Mouse (Mus musculus): ENCODE results near the gene Rtn4ip1. TPM values are rescaled to one million over a fixed set of nuclear protein-coding genes. Genes with fewer than 3 reads are reported as not detected.
"Not testable (repeated sequence)": the region's sequence is repeated elsewhere in the genome, so short reads cannot be mapped to it uniquely, and the experiment has no call there.

Gene Rtn4ip1
- polyA plus RNA-seq, 1 experiment from 2014 or later = 16.2 TPM

- DNase-seq (no peak), ATAC-seq (ENCODE audit: low FRiP score, low TSS enrichment) (no peak)
- H3K36me3 ChIP-seq (ENCODE audit: control insufficient read depth, insufficient read depth, low read length) = no peaks in the 10 kb centered on the region
- no peaks in the 10 kb centered on the region for H3K27me3 ChIP-seq (ENCODE audit: control insufficient read depth, insufficient read depth, low read length)
- no peak overlapping the region for H3K4me2 ChIP-seq (ENCODE audit: low read length)
- 87% methylated on average over 2 of the region's 2 CpGs for WGBS
- H3K9me3 ChIP-seq (ENCODE audit: control insufficient read depth, low read length) = no peaks in the 10 kb centered on the region
- H3K9ac ChIP-seq (replicated peaks; ENCODE audit: low read length) = no peak overlapping the region
- no peak overlapping the region for H3K4me3 ChIP-seq (replicated peaks; ENCODE audit: low read depth, low read length)
- no peaks in the 10 kb centered on the region for H3K4me1 ChIP-seq (ENCODE audit: control insufficient read depth, insufficient read depth, low read length)
- no peak overlapping the region for H3K27ac ChIP-seq (replicated peaks; ENCODE audit: low read depth, low read length)
These were observed 15.1 kb downstream of the Rtn4ip1 start for GRCm38 (mm10) chr10:43916737-43917136.

DNA sequence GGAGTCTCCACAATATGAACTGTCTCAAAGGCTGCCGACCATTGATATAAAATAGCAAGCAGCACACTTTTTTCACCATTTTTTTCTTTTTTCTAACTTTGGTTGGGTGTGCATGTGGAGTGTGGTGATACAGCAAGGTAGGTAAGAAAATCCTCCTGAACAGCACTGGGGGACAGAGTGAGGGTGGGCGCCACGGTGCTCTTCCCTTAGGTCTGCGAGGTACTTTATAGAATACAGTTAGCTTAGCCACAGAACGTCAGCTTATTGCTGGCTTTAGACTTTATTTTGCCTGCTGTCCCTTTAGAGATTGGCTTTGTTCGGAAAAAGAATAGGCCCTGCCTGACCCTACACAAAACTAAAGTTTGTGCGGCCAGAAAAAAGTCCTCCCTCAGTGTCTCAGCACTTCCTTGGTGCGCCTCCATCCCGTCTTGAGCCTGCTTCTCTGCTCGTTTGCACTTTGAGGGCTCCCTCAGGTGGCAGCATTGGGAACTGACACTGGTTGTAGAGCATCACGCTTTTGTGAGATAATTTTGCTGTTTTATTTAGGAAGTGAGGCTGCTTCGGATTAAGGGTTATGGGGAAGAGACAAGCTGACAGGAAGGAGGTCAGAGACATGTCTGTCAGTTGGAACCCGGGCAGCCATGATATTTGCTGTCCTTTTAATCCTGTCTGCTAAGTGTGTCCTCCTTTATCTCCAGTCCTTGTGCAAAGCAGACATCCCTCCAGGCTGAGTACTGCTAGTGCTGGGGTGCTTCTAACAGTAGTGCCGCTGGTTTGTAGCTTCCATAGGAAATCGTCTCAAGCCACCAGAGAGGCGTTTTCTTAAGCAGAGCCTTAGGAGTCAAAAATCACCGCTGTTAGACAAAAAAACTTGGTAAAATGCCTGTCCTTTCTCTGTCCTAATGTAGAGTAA is 17.3 kb downstream of the Rtn4ip1 start:
- no peak overlapping the region for H3K4me2 ChIP-seq (ENCODE audit: low read length)
- H3K27ac ChIP-seq (replicated peaks; ENCODE audit: low read depth, low read length) = no peak overlapping the region
- peak overlapping the region; percentile 39; the same call in 1 of the 2 replicates for H3K9ac ChIP-seq (replicated peaks; ENCODE audit: low read length)
- no peaks in the 10 kb centered on the region for H3K27me3 ChIP-seq (ENCODE audit: control insufficient read depth, insufficient read depth, low read length)
- no peaks in the 10 kb centered on the region for H3K9me3 ChIP-seq (ENCODE audit: control insufficient read depth, low read length)
- DNase-seq (peak; percentile 93), ATAC-seq (ENCODE audit: low FRiP score, low TSS enrichment) (no peak)
- peaks cover 5% of the 10 kb centered on the region; the same call in 1 of the 2 replicates for H3K36me3 ChIP-seq (ENCODE audit: control insufficient read depth, insufficient read depth, low read length)
- WGBS = 37% methylated on average over 17 of the region's 17 CpGs
- no peak overlapping the region for H3K4me3 ChIP-seq (replicated peaks; ENCODE audit: low read depth, low read length)
- H3K4me1 ChIP-seq (ENCODE audit: control insufficient read depth, insufficient read depth, low read length) = no peaks in the 10 kb centered on the region

DNA sequence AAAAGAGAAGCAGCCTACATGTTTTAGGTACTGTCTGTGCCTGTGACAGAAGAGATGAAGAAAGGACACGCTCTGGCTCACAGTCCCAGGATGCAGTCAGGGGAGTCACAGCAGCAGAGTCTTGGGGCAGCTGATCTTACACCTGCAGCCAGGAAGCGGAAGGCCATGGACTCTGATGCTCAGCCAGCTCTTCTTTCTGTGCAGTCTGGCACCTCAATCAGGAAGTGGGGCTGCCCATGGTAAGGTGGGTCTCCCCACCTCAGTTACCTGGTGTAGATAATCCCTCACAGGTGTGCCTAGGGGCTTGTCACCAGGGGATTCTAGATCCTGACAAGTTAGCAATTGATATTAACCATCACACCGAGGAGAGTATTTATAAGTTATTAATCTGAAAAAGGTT is 21.5 kb downstream of the Rtn4ip1 start:
- Histone ChIP-seq H3K27ac (replicated peaks; ENCODE audit: low read depth, low read length) (no peak overlapping the region), H3K4me2 (ENCODE audit: low read length) (no peak overlapping the region), H3K36me3 (ENCODE audit: control insufficient read depth, insufficient read depth, low read length) (peaks cover 5% of the 10 kb centered on the region; the same call in 1 of the 2 replicates), H3K4me1 (ENCODE audit: control insufficient read depth, insufficient read depth, low read length) (no peaks in the 10 kb centered on the region), H3K9me3 (ENCODE audit: control insufficient read depth, low read length) (no peaks in the 10 kb centered on the region), H3K27me3 (ENCODE audit: control insufficient read depth, insufficient read depth, low read length) (no peaks in the 10 kb centered on the region), H3K9ac (replicated peaks; ENCODE audit: low read length) (no peak overlapping the region), H3K4me3 (replicated peaks; ENCODE audit: low read depth, low read length) (no peak overlapping the region)
- DNase-seq (no peak), ATAC-seq (ENCODE audit: low FRiP score, low TSS enrichment) (no peak)
- WGBS = 95% methylated on average over 3 of the region's 3 CpGs

GRCm38 (mm10) chr10:43925776-43926175 is 24.2 kb downstream of the Rtn4ip1 start:
- not testable (repeated sequence) for H3K4me3 ChIP-seq (replicated peaks; ENCODE audit: low read depth, low read length); H3K27me3 ChIP-seq (ENCODE audit: control insufficient read depth, insufficient read depth, low read length); H3K27ac ChIP-seq (replicated peaks; ENCODE audit: low read depth, low read length); ATAC-seq (ENCODE audit: low FRiP score, low TSS enrichment); DNase-seq; H3K4me2 ChIP-seq (ENCODE audit: low read length); H3K9ac ChIP-seq (replicated peaks; ENCODE audit: low read length); H3K4me1 ChIP-seq (ENCODE audit: control insufficient read depth, insufficient read depth, low read length); H3K9me3 ChIP-seq (ENCODE audit: control insufficient read depth, low read length)
- 94% methylated on average over 8 of the region's 9 CpGs for WGBS
- H3K36me3 ChIP-seq (ENCODE audit: control insufficient read depth, insufficient read depth, low read length) = peaks cover 21% of the 10 kb centered on the region; the same call in 1 of the 2 replicates

DNA sequence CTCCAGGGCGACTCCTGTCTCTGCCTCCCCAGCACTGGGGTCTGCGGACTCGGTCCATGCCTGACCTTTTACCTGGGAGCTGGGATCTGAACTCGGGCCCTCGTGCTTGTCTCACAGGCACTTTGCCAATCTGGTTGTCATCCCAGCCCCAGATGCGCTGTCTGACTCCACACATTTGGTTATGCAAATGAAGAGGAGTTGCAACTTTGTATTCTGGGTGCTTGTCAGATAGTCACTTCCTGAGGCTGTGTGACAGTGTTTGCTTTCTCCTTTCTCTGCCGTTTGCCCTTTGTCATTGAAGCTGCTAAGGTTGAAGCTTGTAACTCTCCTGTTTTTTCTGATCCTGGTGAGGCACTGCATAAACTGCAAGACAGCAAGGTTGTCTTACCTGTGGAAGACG is 26.1 kb downstream of the Rtn4ip1 start:
- Histone ChIP-seq H3K27ac (replicated peaks; ENCODE audit: low read depth, low read length) (no peak overlapping the region), H3K4me2 (ENCODE audit: low read length) (no peak overlapping the region), H3K4me1 (ENCODE audit: control insufficient read depth, insufficient read depth, low read length) (no peaks in the 10 kb centered on the region), H3K9me3 (ENCODE audit: control insufficient read depth, low read length) (no peaks in the 10 kb centered on the region), H3K36me3 (ENCODE audit: control insufficient read depth, insufficient read depth, low read length) (peaks cover 32% of the 10 kb centered on the region), H3K4me3 (replicated peaks; ENCODE audit: low read depth, low read length) (no peak overlapping the region), H3K27me3 (ENCODE audit: control insufficient read depth, insufficient read depth, low read length) (no peaks in the 10 kb centered on the region), H3K9ac (replicated peaks; ENCODE audit: low read length) (no peak overlapping the region)
- ATAC-seq (ENCODE audit: low FRiP score, low TSS enrichment) (no peak), DNase-seq (no peak)
- 86% methylated on average over 8 of the region's 8 CpGs for WGBS

- Histone ChIP-seq H3K36me3 (ENCODE audit: control insufficient read depth, insufficient read depth, low read length) (peaks cover 32% of the 10 kb centered on the region), H3K27me3 (ENCODE audit: control insufficient read depth, insufficient read depth, low read length) (no peaks in the 10 kb centered on the region), H3K27ac (replicated peaks; ENCODE audit: low read depth, low read length) (no peak overlapping the region), H3K4me3 (replicated peaks; ENCODE audit: low read depth, low read length) (no peak overlapping the region), H3K9me3 (ENCODE audit: control insufficient read depth, low read length) (no peaks in the 10 kb centered on the region), H3K4me2 (ENCODE audit: low read length) (no peak overlapping the region), H3K9ac (replicated peaks; ENCODE audit: low read length) (no peak overlapping the region), H3K4me1 (ENCODE audit: control insufficient read depth, insufficient read depth, low read length) (no peaks in the 10 kb centered on the region)
- ATAC-seq (ENCODE audit: low FRiP score, low TSS enrichment) = no peak
- WGBS = 70% methylated on average over 5 of the region's 5 CpGs
- DNase-seq = no peak
These were observed 27.0 kb downstream of the Rtn4ip1 start for GRCm38 (mm10) chr10:43928596-43928995.

GRCm38 (mm10) chr10:43939136-43939662 is 37.6 kb downstream of the Rtn4ip1 start:
- H3K4me1 ChIP-seq (ENCODE audit: control insufficient read depth, insufficient read depth, low read length) = no peaks in the 10 kb centered on the region
- H3K4me2 ChIP-seq (ENCODE audit: low read length) = no peak overlapping the region
- WGBS = 85% methylated on average over 6 of the region's 6 CpGs
- no peak overlapping the region for H3K27ac ChIP-seq (replicated peaks; ENCODE audit: low read depth, low read length)
- DNase-seq = no peak
- ATAC-seq (ENCODE audit: low FRiP score, low TSS enrichment) = no peak
- no peak overlapping the region for H3K9ac ChIP-seq (replicated peaks; ENCODE audit: low read length)
- H3K4me3 ChIP-seq (replicated peaks; ENCODE audit: low read depth, low read length) = no peak overlapping the region
- H3K27me3 ChIP-seq (ENCODE audit: control insufficient read depth, insufficient read depth, low read length) = no peaks in the 10 kb centered on the region
- H3K9me3 ChIP-seq (ENCODE audit: control insufficient read depth, low read length) = no peaks in the 10 kb centered on the region
- H3K36me3 ChIP-seq (ENCODE audit: control insufficient read depth, insufficient read depth, low read length) = no peaks in the 10 kb centered on the region

GRCm38 (mm10) chr10:43943736-43944135 is 42.1 kb downstream of the Rtn4ip1 start:
- 19% methylated on average over 4 of the region's 4 CpGs for WGBS
- no peak overlapping the region for H3K9ac ChIP-seq (replicated peaks; ENCODE audit: low read length)
- ATAC-seq (ENCODE audit: low FRiP score, low TSS enrichment) = no peak

DNA sequence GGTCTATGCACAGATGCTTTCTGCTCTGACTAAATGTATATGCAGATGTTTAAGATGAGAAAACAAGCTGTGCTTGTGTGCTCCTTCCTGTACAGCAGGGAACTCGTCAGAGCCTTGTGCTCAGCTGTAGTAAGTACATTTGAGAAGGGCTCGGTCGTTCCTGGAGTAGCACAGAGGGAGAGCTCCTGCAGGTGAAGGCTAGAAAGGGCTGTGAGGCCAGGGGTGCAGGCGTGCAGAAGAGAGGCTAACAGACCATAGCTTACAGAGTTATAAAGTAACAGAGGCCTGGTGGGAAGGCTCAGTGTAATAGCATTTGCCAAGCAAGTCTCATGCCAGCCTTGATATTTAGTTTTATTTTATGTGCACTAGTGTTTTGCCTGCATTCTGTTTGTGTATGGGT is 43.8 kb downstream of the Rtn4ip1 start:
- Histone ChIP-seq H3K27ac (replicated peaks; ENCODE audit: low read depth, low read length) (no peak overlapping the region), H3K4me2 (ENCODE audit: low read length) (no peak overlapping the region), H3K36me3 (ENCODE audit: control insufficient read depth, insufficient read depth, low read length) (peaks cover 3% of the 10 kb centered on the region; the same call in 1 of the 2 replicates), H3K4me1 (ENCODE audit: control insufficient read depth, insufficient read depth, low read length) (no peaks in the 10 kb centered on the region), H3K9me3 (ENCODE audit: control insufficient read depth, low read length) (no peaks in the 10 kb centered on the region), H3K9ac (replicated peaks; ENCODE audit: low read length) (no peak overlapping the region), H3K27me3 (ENCODE audit: control insufficient read depth, insufficient read depth, low read length) (no peaks in the 10 kb centered on the region), H3K4me3 (replicated peaks; ENCODE audit: low read depth, low read length) (no peak overlapping the region)
- DNase-seq = no peak
- WGBS = 82% methylated on average over 4 of the region's 4 CpGs
- ATAC-seq (ENCODE audit: low FRiP score, low TSS enrichment) = no peak

More at GRCm38 (mm10) chr10:43943736-43944135, 42.1 kb downstream of the Rtn4ip1 start:
- Histone ChIP-seq H3K4me2 (ENCODE audit: low read length) (no peak overlapping the region), H3K36me3 (ENCODE audit: control insufficient read depth, insufficient read depth, low read length) (peaks cover 3% of the 10 kb centered on the region; the same call in 1 of the 2 replicates), H3K27me3 (ENCODE audit: control insufficient read depth, insufficient read depth, low read length) (no peaks in the 10 kb centered on the region), H3K9me3 (ENCODE audit: control insufficient read depth, low read length) (no peaks in the 10 kb centered on the region), H3K4me1 (ENCODE audit: control insufficient read depth, insufficient read depth, low read length) (no peaks in the 10 kb centered on the region), H3K27ac (replicated peaks; ENCODE audit: low read depth, low read length) (no peak overlapping the region), H3K4me3 (replicated peaks; ENCODE audit: low read depth, low read length) (no peak overlapping the region)
- peak; percentile 22 for DNase-seq

Measured in midbrain, embryonic 14.5 days (tissue).